Mouse (Mus musculus) heart, adult 2 months (tissue): ENCODE results near the gene Rpf2.

Experiments
- CTCF ChIP-seq: fragments of 200-600 bp; IDR thresholded peaks from 2 replicates; pipeline ENCODE4 v1.8.1; 2022; ENCODE audit warnings: antibody characterized with exemption, mild to moderate bottlenecking, moderate library complexity
- EP300 ChIP-seq: fragments of 200-500 bp; IDR thresholded peaks from 2 replicates; pipeline ENCODE4 v1.6.1; 2011; ENCODE audit warnings: low read depth, low read length, control low read depth; ENCODE audit not compliant: insufficient read depth

- TF ChIP-seq CTCF (no peak), EP300 (no peak)
These were observed 13.6 kb downstream of the Rpf2 start for GRCm38 (mm10) chr10:40233241-40233640.
